Mouse (Mus musculus): ENCODE measurements at regions not wholly inside any gene's neighbourhood (a gene's known extent, or its start where the extent isn't known, plus 50 kb on each side); places are given as distances from the start of the nearest gene placed in this dataset.

DNA sequence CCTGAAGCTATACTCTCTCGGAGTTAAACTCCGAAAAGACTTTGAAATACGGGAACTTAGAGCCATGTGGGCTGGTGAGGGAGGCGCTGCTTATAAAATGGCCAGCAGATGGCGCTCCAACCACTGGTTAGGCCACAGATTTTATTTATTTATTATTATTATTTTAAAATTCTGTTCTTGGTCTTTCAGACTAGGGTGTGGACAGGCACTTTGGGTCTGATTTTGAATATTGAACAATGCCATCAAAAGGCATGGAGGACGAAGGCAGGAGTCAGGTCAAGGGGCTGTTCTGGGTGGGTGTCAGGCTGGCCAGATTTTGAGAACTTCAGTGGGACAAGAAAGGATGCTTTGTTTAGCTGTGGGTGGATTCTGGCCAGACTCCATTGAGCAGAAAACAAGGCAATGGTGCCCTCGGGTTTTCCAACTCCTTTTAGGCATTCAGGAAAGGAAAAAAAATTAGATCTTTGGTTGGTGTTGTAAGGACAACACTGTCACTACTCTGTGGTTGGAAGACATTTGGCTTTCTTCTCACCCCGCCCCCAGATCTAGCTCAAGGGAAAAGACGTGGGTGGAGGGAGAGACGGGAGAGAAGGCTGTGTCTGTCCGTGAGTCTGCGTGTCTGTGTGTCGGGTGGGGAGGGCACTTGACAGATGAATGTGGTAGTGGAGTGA lies 319.5 kb downstream of the Med13l start:
- peak; percentile 61 to 73 for DNase-seq (ENCODE audit: low spot score in 2 of 2)

GRCm38 (mm10) chr5:118880546-118880945 lies 320.1 kb downstream of the Med13l start:
- no peak for DNase-seq (ENCODE audit: low spot score in 2 of 2)

DNA sequence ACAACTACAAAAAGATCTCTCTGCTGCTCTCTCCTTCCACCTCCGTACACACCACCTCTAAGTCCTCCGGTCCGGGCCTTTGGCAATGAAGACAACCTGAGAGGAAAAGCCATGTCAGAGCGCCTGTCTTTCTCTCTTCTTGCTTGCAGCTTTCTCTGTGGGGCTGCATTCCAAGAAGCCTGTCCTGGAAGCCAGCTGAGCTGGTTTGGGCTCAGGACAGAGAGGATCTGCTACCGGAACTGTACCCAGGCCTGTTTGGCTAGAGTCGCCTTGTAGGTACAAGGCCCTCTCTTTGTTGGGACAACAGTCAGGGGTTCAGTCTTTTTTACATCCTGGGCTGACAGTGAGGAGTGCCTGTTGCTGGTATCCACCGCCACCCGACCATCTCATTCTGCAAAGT lies 321.4 kb downstream of the Med13l start:
- DNase-seq (ENCODE audit: low spot score in 2 of 2) = no peak

DNA sequence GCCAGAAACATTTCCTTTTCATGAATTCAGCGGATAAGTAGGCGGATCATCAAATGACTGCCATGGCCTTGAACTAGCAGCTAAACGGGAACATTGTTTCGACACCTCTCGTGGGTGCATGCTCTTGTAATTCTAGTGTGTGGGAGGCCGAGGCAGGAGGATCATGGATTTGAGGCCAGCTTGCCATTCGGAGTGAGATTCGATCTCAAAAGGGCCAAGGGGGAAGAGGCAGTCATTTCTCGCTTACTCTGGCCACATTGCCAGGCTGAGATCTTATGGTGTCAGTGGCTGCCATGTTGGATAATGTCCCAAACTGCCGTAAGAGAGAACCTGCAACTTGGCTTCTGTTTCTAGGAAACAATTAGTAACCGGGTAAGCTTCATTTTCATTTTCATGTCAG lies 327.7 kb downstream of the Med13l start:
- DNase-seq (ENCODE audit: low spot score in 2 of 2) = no peak

DNA sequence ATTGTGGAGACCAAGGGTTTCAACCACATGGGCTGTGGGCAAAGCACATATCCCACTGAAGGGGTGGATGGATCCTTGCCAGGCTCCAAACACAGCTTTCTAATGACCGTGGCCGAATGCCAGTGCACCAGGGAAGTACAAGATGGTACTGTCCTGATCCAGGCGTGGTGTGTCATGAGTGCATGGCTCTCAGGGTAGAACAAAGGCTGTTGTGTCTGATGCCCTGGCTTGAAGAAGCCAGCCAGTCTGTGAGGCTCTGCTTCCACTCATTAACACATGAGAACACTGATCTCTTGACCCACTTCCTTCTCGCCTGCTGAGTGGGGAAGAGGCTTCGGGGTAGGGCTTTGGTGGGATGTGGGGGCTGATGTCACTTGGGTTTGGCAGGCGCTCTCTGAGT lies 330.7 kb downstream of the Med13l start:
- DNase-seq (ENCODE audit: low spot score in 2 of 2) = peak; percentile 11 to 22

DNA sequence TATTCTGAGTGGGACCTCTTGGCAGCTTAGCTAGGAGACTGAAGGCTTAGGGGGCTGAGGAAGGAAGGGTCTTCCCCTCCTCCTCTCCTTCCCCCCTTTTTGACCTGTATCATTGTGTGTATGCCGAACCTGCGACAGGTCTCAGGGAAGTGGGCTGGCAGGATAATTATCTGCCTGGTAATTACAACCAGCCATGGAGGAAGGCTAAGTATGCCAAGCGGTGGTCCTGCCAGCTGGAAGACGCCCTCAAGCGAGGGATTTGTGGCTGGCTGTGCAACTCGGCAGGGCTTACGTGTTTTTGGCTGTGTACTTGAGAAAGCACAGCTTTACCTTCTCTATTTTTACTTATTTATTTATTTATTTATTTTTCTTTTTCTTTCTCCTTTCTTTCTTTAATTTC lies 347.7 kb downstream of the Med13l start:
- no peak for DNase-seq (ENCODE audit: low spot score in 2 of 2)

- no peak for DNase-seq (ENCODE audit: low spot score in 2 of 2)
These were observed 349.3 kb downstream of the Med13l start for GRCm38 (mm10) chr5:118909756-118910155.

DNA sequence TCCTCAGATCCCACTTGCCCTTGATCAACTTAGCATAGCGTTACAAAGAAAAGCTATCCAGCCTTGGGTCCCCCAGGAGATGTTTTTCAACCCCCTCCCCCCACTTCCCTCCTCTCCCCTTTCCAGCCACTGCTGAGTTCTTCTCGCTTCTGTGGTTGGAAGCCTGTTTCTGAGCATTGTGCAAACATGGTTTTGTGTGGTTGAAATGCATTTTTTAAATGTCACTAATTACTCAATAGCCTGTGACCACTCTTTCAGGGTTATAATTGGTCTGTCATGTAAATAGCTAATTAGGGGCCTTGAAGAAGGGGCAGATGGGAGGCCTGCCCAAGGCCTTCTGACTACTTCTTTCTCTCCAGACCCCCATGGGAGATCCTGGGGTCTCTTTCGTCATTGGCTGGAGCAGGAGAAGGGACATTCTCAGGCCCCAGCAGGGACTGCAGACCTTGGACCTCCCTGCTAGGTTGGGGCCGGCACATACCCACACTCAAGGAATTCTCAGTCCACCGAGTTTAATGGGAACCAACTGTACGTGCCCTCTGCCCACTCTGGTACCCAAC lies 353.8 kb downstream of the Med13l start:
- no peak for DNase-seq (ENCODE audit: low spot score in 2 of 2)

DNA sequence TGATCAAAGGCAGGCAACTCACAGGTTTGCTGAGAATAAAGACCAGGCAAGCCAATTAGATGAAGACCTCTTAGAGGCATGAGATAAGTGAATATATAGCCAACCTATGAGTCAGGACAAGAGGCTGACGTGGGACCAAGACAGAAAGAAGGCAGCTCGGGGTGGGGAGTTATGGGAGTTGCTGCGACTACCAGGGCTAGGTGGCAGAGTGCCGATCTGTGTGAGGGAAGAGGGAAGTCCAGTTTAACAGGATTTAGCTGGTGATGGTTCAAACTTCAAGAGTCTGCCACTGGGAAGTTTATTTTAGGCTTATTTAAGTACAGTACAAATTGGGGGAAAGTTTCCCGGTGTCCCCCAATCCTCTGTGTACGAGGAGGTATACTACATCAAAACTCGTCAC lies 362.9 kb downstream of the Med13l start:
- no peak for DNase-seq (ENCODE audit: low spot score in 2 of 2)

GRCm38 (mm10) chr5:118929037-118929436 lies 368.6 kb downstream of the Med13l start:
- no peak for DNase-seq (ENCODE audit: low spot score in 2 of 2)

GRCm38 (mm10) chr5:118929990-118930501 lies 369.6 kb downstream of the Med13l start:
- DNase-seq (ENCODE audit: low spot score in 2 of 2) = no peak

GRCm38 (mm10) chr5:118939336-118940039 lies 379.0 kb downstream of the Med13l start:
- no peak for DNase-seq (ENCODE audit: low spot score in 2 of 2)

- no peak for DNase-seq (ENCODE audit: low spot score in 2 of 2)
These were observed 383.8 kb downstream of the Med13l start for GRCm38 (mm10) chr5:118944256-118944655.

GRCm38 (mm10) chr5:118946090-118946489 lies 385.6 kb downstream of the Med13l start:
- peak in 1 of 2 experiments; percentile 3 for DNase-seq (ENCODE audit: low spot score in 2 of 2)

- DNase-seq (ENCODE audit: low spot score in 2 of 2) = no peak
These were observed 386.5 kb downstream of the Med13l start for GRCm38 (mm10) chr5:118946994-118947393.

GRCm38 (mm10) chr5:118948119-118948786 lies 387.8 kb downstream of the Med13l start:
- DNase-seq (ENCODE audit: low spot score in 2 of 2) = no peak

- no peak for DNase-seq (ENCODE audit: low spot score in 2 of 2)
These were observed 390.6 kb downstream of the Med13l start for GRCm38 (mm10) chr5:118951067-118951466.

DNA sequence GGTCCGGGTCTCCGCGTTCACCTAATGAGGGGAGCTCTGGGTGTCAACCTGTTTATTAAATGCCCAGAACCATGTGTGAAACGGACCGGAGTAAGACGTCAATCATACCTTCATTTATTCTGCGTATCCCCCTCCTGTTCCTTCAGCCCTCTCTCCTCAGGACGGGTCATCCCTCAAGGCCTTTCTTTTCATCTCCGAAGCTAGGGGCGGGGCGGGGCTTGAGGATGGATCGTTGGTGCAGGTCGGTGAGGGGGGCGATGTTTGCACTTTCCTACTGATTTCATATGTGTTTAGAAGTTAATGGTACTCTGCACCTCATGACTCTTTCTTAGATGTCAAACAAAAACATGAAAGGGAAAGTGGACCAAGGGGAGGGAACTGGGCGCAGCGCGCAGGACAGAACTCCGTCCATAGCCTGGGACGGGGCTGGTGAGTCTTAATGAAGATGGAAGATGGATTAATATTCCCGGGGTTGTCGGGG lies 400.1 kb downstream of the Med13l start:
- DNase-seq (ENCODE audit: low spot score in 2 of 2) = no peak

GRCm38 (mm10) chr5:118961091-118961490 lies 400.6 kb downstream of the Med13l start:
- DNase-seq (ENCODE audit: low spot score in 2 of 2) = no peak

- DNase-seq (ENCODE audit: low spot score in 2 of 2) = no peak
These were observed 401.7 kb downstream of the Med13l start for GRCm38 (mm10) chr5:118962152-118962551.

- DNase-seq (ENCODE audit: low spot score in 2 of 2) = no peak
These were observed 402.5 kb downstream of the Med13l start for GRCm38 (mm10) chr5:118963001-118963400.

GRCm38 (mm10) chr5:118966901-118967300 lies 406.4 kb downstream of the Med13l start:
- no peak for DNase-seq (ENCODE audit: low spot score in 2 of 2)
